Mouse (Mus musculus): Measurements from ENCODE around the gene Ubxn11. TPM values are rescaled to one million over a fixed set of nuclear protein-coding genes. Genes with fewer than 3 reads are reported as not detected.
A peak's percentile ranks its signal among the peaks of the same experiment; 100 is the strongest.

The Ubxn11 gene
- total RNA-seq, 1 experiment = 12.4 TPM

GRCm38 (mm10) chr4:134115215-134116144, 13.1 kb downstream of the Ubxn11 start:
- Histone ChIP-seq H3K4me3 (ENCODE audit: insufficient read depth in 1 of 2, low read depth in 1 of 2, low read length in 2 of 2, poor library complexity in 1 of 2, severe bottlenecking in 1 of 2) (peak overlapping the region in 1 of 2 experiments; percentile 31; a peak in 1 of 4 replicates), H3K9me3 (ENCODE audit: control insufficient read depth, insufficient read depth, low read depth, low read length) (no peaks in the 10 kb centered on the region), H3K4me1 (ENCODE audit: control insufficient read depth in 2 of 2, insufficient read depth in 2 of 2, low read length in 2 of 2, poor library complexity in 1 of 2) (peaks cover 16 to 60% of the 10 kb centered on the region in 2 experiments), H3K36me3 (ENCODE audit: control insufficient read depth, insufficient read depth, low read length, poor library complexity, severe bottlenecking) (no peaks in the 10 kb centered on the region), H3K9ac (ENCODE audit: insufficient read depth, low read depth, low read length, poor library complexity, severe bottlenecking) (peak overlapping the region; percentile 44; the same call in 1 of the 2 replicates), H3K27ac (ENCODE audit: insufficient read depth, low read depth, low read length, poor library complexity, severe bottlenecking) (peak overlapping the region; percentile 95)
- TF ChIP-seq HCFC1 (IDR thresholded peaks at IDR 0.05; ENCODE audit: borderline replicate concordance, insufficient read depth, low read length) (no peak), ZC3H11A (IDR thresholded peaks at IDR 0.05; ENCODE audit: borderline replicate concordance, low read depth, low read length) (no peak), MAFK (IDR thresholded peaks at IDR 0.05; ENCODE audit: insufficient read depth, low read depth, low read length) (no peak), ZNF384 (IDR thresholded peaks at IDR 0.05; ENCODE audit: low read depth, low read length) (no peak), CHD2 (IDR thresholded peaks at IDR 0.05; ENCODE audit: low read depth, low read length) (no peak)
- DNase-seq (ENCODE audit: low read depth, low spot score) = no peak
- in situ Hi-C loops (cut with MboI; ENCODE audit: low sequenced_read_pairs in 2 of 2, unreplicated experiment in 2 of 2) = no loop called here

- in situ Hi-C loops (cut with MboI; ENCODE audit: low sequenced_read_pairs in 2 of 2, unreplicated experiment in 2 of 2) = no loop called here
- no peaks in the 10 kb centered on the region for H3K9me3 ChIP-seq (ENCODE audit: control insufficient read depth, insufficient read depth, low read depth, low read length)
- no peak for DNase-seq (ENCODE audit: low read depth, low spot score)
- H3K4me3 ChIP-seq (ENCODE audit: insufficient read depth in 1 of 2, low read depth in 1 of 2, low read length in 2 of 2, poor library complexity in 1 of 2, severe bottlenecking in 1 of 2) = no peak overlapping the region
- peak overlapping the region; percentile 95 for H3K27ac ChIP-seq (ENCODE audit: insufficient read depth, low read depth, low read length, poor library complexity, severe bottlenecking)
- H3K9ac ChIP-seq (ENCODE audit: insufficient read depth, low read depth, low read length, poor library complexity, severe bottlenecking) = peak overlapping the region; percentile 40; the same call in 1 of the 2 replicates
- no peaks in the 10 kb centered on the region for H3K36me3 ChIP-seq (ENCODE audit: control insufficient read depth, insufficient read depth, low read length, poor library complexity, severe bottlenecking)
- TF ChIP-seq HCFC1 (IDR thresholded peaks at IDR 0.05; ENCODE audit: borderline replicate concordance, insufficient read depth, low read length) = no peak
- TF ChIP-seq ZC3H11A (IDR thresholded peaks at IDR 0.05; ENCODE audit: borderline replicate concordance, low read depth, low read length) = no peak
- TF ChIP-seq MAFK (IDR thresholded peaks at IDR 0.05; ENCODE audit: insufficient read depth, low read depth, low read length) = no peak
- TF ChIP-seq ZNF384 (IDR thresholded peaks at IDR 0.05; ENCODE audit: low read depth, low read length) = no peak
- no peak for TF ChIP-seq CHD2 (IDR thresholded peaks at IDR 0.05; ENCODE audit: low read depth, low read length)
- H3K4me1 ChIP-seq (ENCODE audit: control insufficient read depth in 2 of 2, insufficient read depth in 2 of 2, low read length in 2 of 2, poor library complexity in 1 of 2) = peaks cover 20 to 66% of the 10 kb centered on the region in 2 experiments
Measured at GRCm38 (mm10) chr4:134116501-134116900, 14.1 kb downstream of the Ubxn11 start.

DNA sequence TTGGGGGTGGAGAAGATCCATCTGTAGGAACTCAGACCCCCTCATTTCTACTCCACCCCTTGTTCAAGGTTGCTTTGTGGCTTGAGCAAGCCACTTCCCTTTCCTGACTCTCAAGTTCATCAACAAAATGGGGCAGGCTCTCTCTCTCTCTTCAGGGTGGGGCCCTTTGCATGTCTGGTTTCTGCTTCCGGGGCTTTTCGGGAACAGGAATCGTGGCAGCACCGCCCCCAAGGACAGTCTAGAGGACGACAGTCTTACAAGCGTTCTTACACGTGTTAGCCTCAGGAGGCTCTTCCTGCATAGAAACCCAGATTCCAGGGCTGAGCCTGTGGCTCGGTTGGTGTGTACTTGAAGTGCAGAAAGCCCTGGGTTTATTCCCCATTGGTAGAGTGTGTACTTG, 14.6 kb downstream of the Ubxn11 start:
- Histone ChIP-seq H3K27ac (ENCODE audit: insufficient read depth, low read depth, low read length, poor library complexity, severe bottlenecking) (peak overlapping the region; percentile 95), H3K9ac (ENCODE audit: insufficient read depth, low read depth, low read length, poor library complexity, severe bottlenecking) (peak overlapping the region; percentile 92; the same call in 1 of the 2 replicates), H3K36me3 (ENCODE audit: control insufficient read depth, insufficient read depth, low read length, poor library complexity, severe bottlenecking) (no peaks in the 10 kb centered on the region), H3K4me1 (ENCODE audit: control insufficient read depth in 2 of 2, insufficient read depth in 2 of 2, low read length in 2 of 2, poor library complexity in 1 of 2) (peaks cover 20 to 65% of the 10 kb centered on the region in 2 experiments), H3K4me3 (ENCODE audit: insufficient read depth in 1 of 2, low read depth in 1 of 2, low read length in 2 of 2, poor library complexity in 1 of 2, severe bottlenecking in 1 of 2) (no peak overlapping the region), H3K9me3 (ENCODE audit: control insufficient read depth, insufficient read depth, low read depth, low read length) (no peaks in the 10 kb centered on the region)
- no peak for TF ChIP-seq ZC3H11A (IDR thresholded peaks at IDR 0.05; ENCODE audit: borderline replicate concordance, low read depth, low read length)
- TF ChIP-seq ZNF384 (IDR thresholded peaks at IDR 0.05; ENCODE audit: low read depth, low read length) = no peak
- TF ChIP-seq MAFK (IDR thresholded peaks at IDR 0.05; ENCODE audit: insufficient read depth, low read depth, low read length) = no peak
- TF ChIP-seq HCFC1 (IDR thresholded peaks at IDR 0.05; ENCODE audit: borderline replicate concordance, insufficient read depth, low read length) = no peak
- no peak for TF ChIP-seq CHD2 (IDR thresholded peaks at IDR 0.05; ENCODE audit: low read depth, low read length)
- DNase-seq (ENCODE audit: low read depth, low spot score) = no peak
- in situ Hi-C loops (cut with MboI; ENCODE audit: low sequenced_read_pairs in 2 of 2, unreplicated experiment in 2 of 2) = no loop called here

GRCm38 (mm10) chr4:134118126-134118800, 15.9 kb downstream of the Ubxn11 start:
- peaks cover 20 to 61% of the 10 kb centered on the region in 2 experiments for H3K4me1 ChIP-seq (ENCODE audit: control insufficient read depth in 2 of 2, insufficient read depth in 2 of 2, low read length in 2 of 2, poor library complexity in 1 of 2)
- peak overlapping the region; percentile 95 for H3K27ac ChIP-seq (ENCODE audit: insufficient read depth, low read depth, low read length, poor library complexity, severe bottlenecking)
- in situ Hi-C loops (cut with MboI; ENCODE audit: low sequenced_read_pairs in 2 of 2, unreplicated experiment in 2 of 2) = no loop called here
- H3K9ac ChIP-seq (ENCODE audit: insufficient read depth, low read depth, low read length, poor library complexity, severe bottlenecking) = peak overlapping the region; percentile 92
- H3K36me3 ChIP-seq (ENCODE audit: control insufficient read depth, insufficient read depth, low read length, poor library complexity, severe bottlenecking) = no peaks in the 10 kb centered on the region
- no peak for TF ChIP-seq CHD2 (IDR thresholded peaks at IDR 0.05; ENCODE audit: low read depth, low read length)
- no peak for TF ChIP-seq ZNF384 (IDR thresholded peaks at IDR 0.05; ENCODE audit: low read depth, low read length)
- TF ChIP-seq HCFC1 (IDR thresholded peaks at IDR 0.05; ENCODE audit: borderline replicate concordance, insufficient read depth, low read length) = no peak
- TF ChIP-seq ZC3H11A (IDR thresholded peaks at IDR 0.05; ENCODE audit: borderline replicate concordance, low read depth, low read length) = no peak
- no peak for TF ChIP-seq MAFK (IDR thresholded peaks at IDR 0.05; ENCODE audit: insufficient read depth, low read depth, low read length)
- peak overlapping the region; percentile 35 to 63 for H3K4me3 ChIP-seq (ENCODE audit: insufficient read depth in 1 of 2, low read depth in 1 of 2, low read length in 2 of 2, poor library complexity in 1 of 2, severe bottlenecking in 1 of 2)
- DNase-seq (ENCODE audit: low read depth, low spot score) = no peak
- H3K9me3 ChIP-seq (ENCODE audit: control insufficient read depth, insufficient read depth, low read depth, low read length) = no peaks in the 10 kb centered on the region

Data from ES-E14 (cell line).